Mouse (Mus musculus) embryonic facial prominence, embryonic 14.5 days (tissue): ENCODE data around the gene Gm42957. TPM values are rescaled to one million over a fixed set of nuclear protein-coding genes. Genes with fewer than 3 reads are reported as not detected.
"Not testable (repeated sequence)": the region's sequence is repeated elsewhere in the genome, so short reads cannot be mapped to it uniquely, and the experiment has no call there.

Experiments
- ATAC-seq: fragments of 200-750 bp; cut with Nextera tagmentation; 2 replicates; pipeline ENCODE4 v1.8.0; 2017; ENCODE audit warnings: low read depth, moderate number of reproducible peaks, moderate TSS enrichment
- DNase-seq: peaks from one replicate; pipeline ENCODE4 v3.0.0-alpha.2; 2015; ENCODE audit warnings: low spot score
- H3K27ac ChIP-seq: fragments of 300-500 bp; sonication (generic); replicated peaks from 2 replicates; pipeline ENCODE4 v1.5.1; 2014; ENCODE audit warnings: low read depth, mild to moderate bottlenecking, low read length, moderate library complexity
- H3K27me3 ChIP-seq: fragments of 300-500 bp; sonication (generic); replicated peaks from 2 replicates; pipeline ENCODE4 v1.6.1; 2014; ENCODE audit warnings: low read length; ENCODE audit not compliant: control insufficient read depth, insufficient read depth
- H3K36me3 ChIP-seq: fragments of 300-500 bp; sonication (generic); 2 replicates; pipeline ENCODE4 v1.6.1; 2014; ENCODE audit warnings: low read length, mixed read lengths; ENCODE audit not compliant: control insufficient read depth, insufficient read depth
- H3K4me1 ChIP-seq: fragments of 300-500 bp; sonication (generic); 2 replicates; pipeline ENCODE4 v1.6.1; 2014; ENCODE audit warnings: antibody characterized with exemption, low read length; ENCODE audit not compliant: control insufficient read depth, insufficient read depth
- H3K4me2 ChIP-seq: fragments of 300-500 bp; sonication (generic); 2 replicates; pipeline ENCODE4 v1.6.1; 2014; ENCODE audit warnings: low read depth, mild to moderate bottlenecking, low read length, moderate library complexity, mixed read lengths
- H3K4me3 ChIP-seq: fragments of 300-500 bp; sonication (generic); 2 replicates; pipeline ENCODE4 v1.5.1; 2014; ENCODE audit warnings: low read depth, mild to moderate bottlenecking, low read length
- H3K9ac ChIP-seq: fragments of 300-500 bp; sonication (generic); 2 replicates; pipeline ENCODE4 v1.6.1; 2014; ENCODE audit warnings: low read depth, mild to moderate bottlenecking, low read length, moderate library complexity, mixed read lengths
- H3K9me3 ChIP-seq: fragments of 300-500 bp; sonication (generic); 2 replicates; pipeline ENCODE4 v1.6.1; 2016; ENCODE audit warnings: low read length; ENCODE audit not compliant: control insufficient read depth
- WGBS: fragments of 180-500 bp; shearing (Covaris S2); extraction: QIAGEN DNeasy Blood & Tissue Kit; methylation state at CpG from one replicate; pipeline ENCODE4 v1.1.7; 2014; 5-methylcytosine and 5-hydroxymethylcytosine counted together
- polyA plus RNA-seq: library from polyadenylated mRNA; unstranded; fragments of >200 nt; fragmentation: Nextera tagmentation; extraction: Ambion mirVana; gene quantifications from 2 replicates; pipeline ENCODE4 v1.2.1, GENCODE M21; 2014

Gm42957 gene
- polyA plus RNA-seq, 1 experiment from 2014 or later, result 0.33 TPM

GRCm38 (mm10) chr3:96603311-96603710 is 32.0 kb upstream of the Gm42957 start:
- Histone ChIP-seq H3K9me3 (no peaks in the 10 kb centered on the region), H3K4me2 (peak overlapping the region; percentile 59), H3K4me3 (peak overlapping the region; percentile 76), H3K36me3 (no peaks in the 10 kb centered on the region), H3K9ac (peak overlapping the region; percentile 89; the same call in 1 of the 2 replicates), H3K27ac (peak overlapping the region; percentile 97), H3K27me3 (no peaks in the 10 kb centered on the region; the same call in 1 of the 2 replicates), H3K4me1 (peaks cover 15% of the 10 kb centered on the region; the same call in 1 of the 2 replicates)
- ATAC-seq (no peak), DNase-seq (peak; percentile 80)
- 48% methylated on average over 5 of the region's 5 CpGs for WGBS

- ATAC-seq, H3K4me2 ChIP-seq, H3K4me1 ChIP-seq, H3K36me3 ChIP-seq, DNase-seq, H3K27me3 ChIP-seq, H3K9ac ChIP-seq, H3K4me3 ChIP-seq, H3K27ac ChIP-seq, H3K9me3 ChIP-seq: not testable (repeated sequence)
- 86% methylated on average over 3 of the region's 4 CpGs for WGBS
These were observed 29.3 kb upstream of the Gm42957 start for GRCm38 (mm10) chr3:96606007-96606406.

DNA sequence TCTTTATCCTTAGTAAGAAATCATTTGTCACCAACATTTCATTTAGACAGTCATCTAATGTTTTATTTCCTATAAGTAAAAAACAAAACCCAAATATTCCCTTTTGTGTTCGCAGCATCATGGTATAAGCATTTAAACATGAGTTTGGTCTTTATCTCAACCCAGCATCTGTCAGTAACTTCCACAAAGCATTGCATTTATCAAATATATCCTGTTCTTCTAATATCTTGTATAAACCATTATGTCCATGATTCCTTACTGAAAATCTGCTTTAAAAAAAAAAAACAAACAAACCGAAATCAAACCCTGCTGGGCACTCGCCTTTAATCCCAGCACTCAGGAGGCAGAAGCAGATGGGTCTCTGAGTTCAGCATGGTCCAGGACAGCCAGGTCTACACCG is 28.7 kb upstream of the Gm42957 start:
- Histone ChIP-seq H3K27ac (no peak overlapping the region), H3K4me2 (no peak overlapping the region), H3K9me3 (no peaks in the 10 kb centered on the region), H3K4me3 (no peak overlapping the region), H3K4me1 (peaks cover 2% of the 10 kb centered on the region; the same call in 1 of the 2 replicates), H3K36me3 (no peaks in the 10 kb centered on the region), H3K27me3 (no peaks in the 10 kb centered on the region), H3K9ac (no peak overlapping the region)
- ATAC-seq, result no peak
- 88% methylated on average over 4 of the region's 4 CpGs for WGBS
- no peak for DNase-seq

GRCm38 (mm10) chr3:96617941-96618340 is 17.3 kb upstream of the Gm42957 start:
- WGBS, result 72% methylated on average over 3 of the region's 3 CpGs
- H3K4me1 ChIP-seq, result no peaks in the 10 kb centered on the region; the same call in 1 of the 2 replicates
- no peak overlapping the region for H3K27ac ChIP-seq
- H3K9me3 ChIP-seq, result no peaks in the 10 kb centered on the region
- H3K4me3 ChIP-seq, result no peak overlapping the region
- no peak for ATAC-seq
- DNase-seq, result peak; percentile 42
- H3K9ac ChIP-seq, result no peak overlapping the region
- H3K4me2 ChIP-seq, result no peak overlapping the region
- no peaks in the 10 kb centered on the region for H3K27me3 ChIP-seq
- H3K36me3 ChIP-seq, result peaks cover 64% of the 10 kb centered on the region

- Histone ChIP-seq H3K27me3 (no peaks in the 10 kb centered on the region), H3K9me3 (no peaks in the 10 kb centered on the region), H3K9ac (no peak overlapping the region), H3K4me1 (no peaks in the 10 kb centered on the region), H3K4me2 (no peak overlapping the region), H3K36me3 (peaks cover 77% of the 10 kb centered on the region), H3K4me3 (no peak overlapping the region), H3K27ac (no peak overlapping the region)
- ATAC-seq (no peak), DNase-seq (no peak)
- 91% methylated on average over 4 of the region's 4 CpGs for WGBS
These were observed 12.1 kb upstream of the Gm42957 start for GRCm38 (mm10) chr3:96623201-96623600.

DNA sequence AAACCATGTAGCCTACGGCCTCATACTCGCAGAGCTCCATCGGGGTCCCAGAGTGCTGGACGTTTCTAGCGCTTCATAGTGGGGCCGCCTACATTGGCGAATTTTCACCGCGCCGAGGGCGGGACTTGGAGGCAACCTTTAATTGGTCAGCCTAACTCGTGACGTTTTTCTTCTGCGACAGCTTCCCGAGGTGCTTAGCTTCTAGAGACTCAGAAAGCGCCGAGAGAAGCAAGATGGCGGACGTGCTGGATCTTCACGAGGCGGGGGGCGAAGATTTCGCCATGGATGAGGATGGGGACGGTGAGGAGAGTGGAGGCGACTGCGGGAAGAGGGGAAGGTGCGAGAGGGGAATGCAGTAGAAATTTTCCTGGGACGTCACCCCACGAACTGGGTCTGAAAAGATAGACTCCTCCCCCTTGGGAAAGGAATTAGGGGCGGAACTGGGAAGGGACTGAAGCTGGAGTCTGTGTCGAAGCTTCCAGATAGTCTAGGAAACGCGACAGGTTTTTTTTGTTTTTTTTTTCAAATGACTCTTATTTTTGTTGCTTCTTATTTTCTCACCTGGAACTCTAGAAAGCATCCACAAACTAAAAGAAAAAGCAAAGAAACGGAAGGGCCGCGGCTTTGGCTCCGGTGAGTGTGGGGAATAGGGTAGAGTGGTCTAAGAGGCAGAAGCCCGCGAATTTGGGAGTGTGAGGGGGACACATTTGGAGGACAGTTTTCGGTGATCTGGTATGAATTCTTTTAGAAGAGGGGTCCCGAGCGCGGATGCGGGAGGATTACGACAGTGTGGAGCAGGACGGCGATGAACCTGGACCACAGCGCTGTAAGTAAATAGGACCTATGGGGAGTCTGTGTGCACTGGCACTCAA is 5.3 kb upstream of the Gm42957 start, which contains the start of gene Rbm8a:
Rbm8a (plus strand) TSS at position 205 of the 872 bp plus-strand sequence.
- peak within 1 kb of the TSS; percentile 50 for H3K4me3 ChIP-seq
- ATAC-seq, result peak; percentile 97

DNA sequence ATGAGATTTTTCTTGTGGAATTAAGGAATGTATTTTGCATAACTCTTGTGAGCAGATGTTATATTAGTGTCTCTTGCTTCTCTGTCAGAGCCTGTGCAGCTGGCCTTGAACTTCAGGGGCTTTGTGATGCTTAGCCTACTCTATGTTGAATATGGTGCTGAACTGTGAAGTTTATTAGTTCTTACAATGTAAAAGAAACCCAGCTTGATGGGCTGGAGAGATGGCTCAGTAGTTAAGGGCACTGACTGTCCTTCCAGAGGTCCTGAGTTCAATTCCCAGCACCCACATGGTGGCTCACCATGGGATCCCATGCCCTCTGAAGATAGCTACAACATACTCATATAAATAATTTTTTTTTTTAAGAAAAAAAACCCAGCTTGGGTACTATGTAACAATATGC is 3.2 kb upstream of the Gm42957 start:
- H3K27me3 ChIP-seq, result no peaks in the 10 kb centered on the region
- peaks cover 15% of the 10 kb centered on the region for H3K4me1 ChIP-seq

More for the DNA sequence above, 5.3 kb upstream of the Gm42957 start, which contains the start of gene Rbm8a:
- H3K27me3 ChIP-seq, result no peaks in the 10 kb centered on the region
- H3K9ac ChIP-seq, result peak within 1 kb of the TSS; percentile 79
- peak; percentile 100 for DNase-seq
- peak within 1 kb of the TSS; percentile 81 for H3K4me2 ChIP-seq
- H3K4me1 ChIP-seq, result peaks cover 8% of the 10 kb centered on the region
- WGBS, result under 1% methylated on average over 48 of the region's 48 CpGs
- H3K9me3 ChIP-seq, result no peaks in the 10 kb centered on the region
- peak within 1 kb of the TSS; percentile 78 for H3K27ac ChIP-seq
- peaks cover 51% of the 10 kb centered on the region for H3K36me3 ChIP-seq

DNA sequence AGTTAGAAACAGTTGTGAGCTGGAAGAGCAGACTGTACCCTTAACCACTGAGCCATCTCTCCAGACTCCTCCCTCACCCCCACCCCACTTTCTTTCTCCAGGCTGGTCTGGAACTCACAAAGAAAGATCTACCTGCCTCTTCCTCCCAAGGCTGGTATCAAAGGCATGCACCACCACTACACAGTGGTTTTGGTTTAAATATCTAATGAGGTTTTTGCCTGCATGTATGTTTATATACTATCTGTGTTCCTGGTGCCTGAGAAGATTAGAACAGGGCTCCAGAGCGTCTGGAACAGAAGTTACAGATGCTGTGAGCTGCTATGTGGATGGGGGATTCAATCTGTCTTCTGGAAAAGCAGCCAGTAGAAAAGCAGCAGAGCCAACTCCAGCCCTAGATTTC is 1.3 kb upstream of the Gm42957 start:
- DNase-seq (no peak), ATAC-seq (no peak)
- H3K4me1 ChIP-seq, result peaks cover 13% of the 10 kb centered on the region
- no peaks in the 10 kb centered on the region for H3K9me3 ChIP-seq
- H3K27me3 ChIP-seq, result no peaks in the 10 kb centered on the region
- no peak overlapping the region for H3K4me2 ChIP-seq
- 68% methylated on average over 1 of the region's 1 CpGs for WGBS
- H3K4me3 ChIP-seq, result no peak overlapping the region
- no peak overlapping the region for H3K27ac ChIP-seq
- no peak overlapping the region for H3K9ac ChIP-seq
- H3K36me3 ChIP-seq, result peaks cover 46% of the 10 kb centered on the region

More for the DNA sequence above, 3.2 kb upstream of the Gm42957 start:
- Histone ChIP-seq H3K27ac (no peak overlapping the region), H3K36me3 (peaks cover 33% of the 10 kb centered on the region), H3K9me3 (no peaks in the 10 kb centered on the region), H3K4me3 (no peak overlapping the region), H3K4me2 (no peak overlapping the region), H3K9ac (no peak overlapping the region)
- no peak for ATAC-seq
- DNase-seq, result no peak
